Mouse (Mus musculus) hindbrain, embryonic 11.5 days (tissue): ENCODE measurements around the gene Eif4e2. TPM values are rescaled to one million over a fixed set of nuclear protein-coding genes. Genes with fewer than 3 reads are reported as not detected.

Experiments
- ATAC-seq: fragments of 200-750 bp; cut with Nextera tagmentation; 2 replicates; pipeline ENCODE4 v1.8.0; 2017; ENCODE audit warnings: mild to moderate bottlenecking, moderate TSS enrichment, moderate library complexity; ENCODE audit not compliant: low FRiP score
- DNase-seq: peaks from one replicate; pipeline ENCODE4 v3.0.0-alpha.2; 2015; ENCODE audit warnings: low spot score
- H3K27ac ChIP-seq: fragments of 300-500 bp; sonication (generic); 2 replicates; pipeline ENCODE4 v1.5.1; 2014; ENCODE audit warnings: mild to moderate bottlenecking, low read depth, low read length
- H3K27me3 ChIP-seq: fragments of 300-500 bp; sonication (generic); 2 replicates; pipeline ENCODE4 v1.6.1; 2014; ENCODE audit warnings: mild to moderate bottlenecking, low read length, moderate library complexity, mixed read lengths; ENCODE audit not compliant: control insufficient read depth, insufficient read depth
- H3K36me3 ChIP-seq: fragments of 300-500 bp; sonication (generic); 2 replicates; pipeline ENCODE4 v1.6.1; 2014; ENCODE audit warnings: mild to moderate bottlenecking, low read length, moderate library complexity, mixed read lengths; ENCODE audit not compliant: control insufficient read depth, insufficient read depth
- H3K4me1 ChIP-seq: fragments of 300-500 bp; sonication (generic); replicated peaks from 2 replicates; pipeline ENCODE4 v1.6.1; 2014; ENCODE audit warnings: low read length, mixed read lengths; ENCODE audit not compliant: control insufficient read depth, insufficient read depth
- H3K4me2 ChIP-seq: fragments of 300-500 bp; sonication (generic); replicated peaks from 2 replicates; pipeline ENCODE4 v1.6.1; 2014; ENCODE audit warnings: mild to moderate bottlenecking, low read depth, low read length
- H3K4me3 ChIP-seq: fragments of 300-500 bp; sonication (generic); 2 replicates; pipeline ENCODE4 v1.5.1; 2014; ENCODE audit warnings: low read depth, low read length
- H3K9ac ChIP-seq: fragments of 300-500 bp; sonication (generic); 2 replicates; pipeline ENCODE4 v1.6.1; 2014; ENCODE audit warnings: low read depth, low read length
- H3K9me3 ChIP-seq: fragments of 300-500 bp; sonication (generic); 2 replicates; pipeline ENCODE4 v1.6.1; 2016; ENCODE audit warnings: low read length; ENCODE audit not compliant: control insufficient read depth
- WGBS: fragments of 180-500 bp; shearing (Covaris S2); extraction: QIAGEN DNeasy Blood & Tissue Kit; methylation state at CpG from one replicate; pipeline ENCODE4 v1.1.7; 2014; 5-methylcytosine and 5-hydroxymethylcytosine counted together
- polyA plus RNA-seq: library from polyadenylated mRNA; unstranded; fragments of >200 nt; fragmentation: Nextera tagmentation; extraction: Ambion mirVana; gene quantifications from 2 replicates; pipeline ENCODE4 v1.2.1, GENCODE M21; 2014

Eif4e2 gene
- 132 and 134 TPM in 2 replicates for polyA plus RNA-seq

DNA sequence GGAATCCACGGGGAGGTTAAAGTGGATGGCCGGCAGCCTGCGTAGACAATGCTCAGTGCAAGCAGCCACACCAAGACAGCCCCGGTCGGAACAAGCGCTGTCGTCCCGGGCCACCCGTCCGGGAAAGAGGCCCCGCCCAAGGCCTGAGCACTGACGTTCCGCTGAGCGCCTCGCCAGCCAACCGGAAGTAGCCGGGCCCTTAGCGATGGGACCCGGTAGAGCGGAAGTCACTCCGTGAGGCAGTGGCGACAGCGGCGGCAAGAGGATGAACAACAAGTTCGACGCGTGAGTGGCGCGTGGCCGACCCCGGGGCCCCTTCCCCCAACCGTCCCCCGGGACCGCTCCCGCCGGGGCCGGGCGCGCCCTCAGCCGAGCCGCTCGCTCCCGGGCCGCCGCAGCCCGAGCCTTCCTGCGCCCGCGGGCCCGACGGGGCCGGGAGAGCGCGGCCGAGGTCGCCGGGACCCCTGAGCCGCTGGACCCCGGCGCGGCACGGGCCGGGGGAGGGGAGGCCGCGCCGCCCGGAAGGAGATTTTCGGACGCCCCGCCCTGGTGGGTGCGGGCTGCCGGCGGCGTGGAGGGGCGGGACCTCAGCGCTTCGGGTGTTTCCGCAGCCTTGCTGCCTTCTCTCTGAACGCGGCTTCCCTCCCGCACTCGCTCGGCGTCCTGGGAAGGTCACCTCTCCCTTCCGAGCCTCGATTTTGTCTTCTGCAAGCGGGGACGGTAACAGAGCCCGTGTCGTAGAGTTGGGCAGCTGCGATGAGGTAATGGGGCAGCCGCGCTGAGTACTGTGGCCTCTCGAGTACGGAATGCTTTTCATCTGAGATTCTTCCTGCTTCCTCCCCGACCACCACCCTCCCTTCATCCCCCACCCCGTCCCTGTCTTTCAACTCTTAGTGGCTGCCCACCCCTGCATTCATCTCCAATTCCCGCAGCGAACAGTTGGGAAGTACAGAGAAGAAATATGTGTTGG, at the start of gene Eif4e2:
Eif4e2 (plus strand) TSS at position 180 of the 970 bp plus-strand sequence.
- DNase-seq, result peak; percentile 96
- H3K4me3 ChIP-seq, result peak within 1 kb of the TSS; percentile 77
- WGBS, result 1% methylated on average over 66 of the region's 99 CpGs

DNA sequence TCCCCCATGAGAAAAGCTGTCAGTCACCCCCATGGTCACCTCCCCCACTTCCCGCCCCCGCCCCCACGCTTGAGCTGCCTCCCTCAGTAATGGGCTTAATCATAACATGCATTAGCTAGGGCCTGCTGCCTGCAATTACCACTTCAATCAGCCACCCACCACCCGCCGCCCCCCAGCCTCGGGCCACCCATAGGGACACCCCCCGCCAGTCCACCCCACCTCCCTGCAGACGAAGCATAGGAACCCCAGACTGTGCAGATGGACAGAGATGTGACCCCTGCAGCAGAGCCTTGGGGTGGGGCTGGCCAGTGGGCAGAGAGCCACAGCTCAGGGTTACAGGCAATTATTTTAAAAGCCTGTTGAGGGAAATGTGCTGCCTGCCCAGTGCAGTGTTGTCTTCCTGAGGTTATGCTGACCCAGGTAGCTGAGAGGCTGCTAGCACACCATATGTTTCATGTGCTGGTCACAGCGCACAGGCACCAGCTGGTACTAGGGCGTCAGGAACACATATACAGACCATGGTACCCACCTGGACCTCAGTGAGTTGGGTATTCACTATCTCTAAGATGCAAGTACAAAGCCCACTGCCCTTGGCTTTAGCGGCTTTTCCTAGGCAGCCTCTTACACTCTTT, 49.4 kb upstream of the Eif4e2 start:
- Histone ChIP-seq H3K27me3 (no peaks in the 10 kb centered on the region), H3K36me3 (no peaks in the 10 kb centered on the region), H3K4me3 (no peak overlapping the region), H3K9ac (no peak overlapping the region), H3K27ac (0 out of 2 replicates have a peak overlapping the region, but pooled peaks have one; percentile 17), H3K9me3 (no peaks in the 10 kb centered on the region), H3K4me1 (no peaks in the 10 kb centered on the region), H3K4me2 (no peak overlapping the region)
- WGBS, result 38% methylated on average over 11 of the region's 11 CpGs
- DNase-seq, result no peak
- peak; percentile 73 for ATAC-seq

More for the DNA sequence above, at the start of gene Eif4e2:
- peak within 1 kb of the TSS; percentile 95 for H3K9ac ChIP-seq
- H3K27me3 ChIP-seq, result no peaks in the 10 kb centered on the region
- ATAC-seq, result peak; percentile 98
- peaks cover 4% of the 10 kb centered on the region for H3K4me1 ChIP-seq
- H3K4me2 ChIP-seq, result peak within 1 kb of the TSS; percentile 65
- no peaks in the 10 kb centered on the region for H3K36me3 ChIP-seq
- no peaks in the 10 kb centered on the region for H3K9me3 ChIP-seq
- H3K27ac ChIP-seq, result peak within 1 kb of the TSS; percentile 99

DNA sequence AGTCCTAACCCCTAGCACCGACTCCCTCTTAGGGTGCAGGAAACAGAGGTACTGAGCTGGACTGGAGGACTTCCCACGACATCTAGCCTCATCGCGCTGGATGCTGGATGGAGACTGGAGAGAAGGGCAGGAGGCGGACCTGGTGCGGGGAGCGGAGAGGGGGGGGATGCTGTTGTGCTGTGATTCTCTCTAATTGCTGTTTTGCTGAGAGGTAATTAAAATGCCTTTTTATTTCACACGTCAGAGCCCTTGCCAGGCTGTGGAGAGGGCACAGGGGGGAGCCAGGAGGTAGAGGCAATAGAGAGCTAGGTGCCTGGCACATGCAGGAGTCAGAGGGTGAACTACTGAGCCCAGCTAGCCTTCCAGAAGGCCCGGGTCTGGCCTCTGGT, 48.9 kb upstream of the Eif4e2 start:
- Histone ChIP-seq H3K4me2 (no peak overlapping the region), H3K27me3 (no peaks in the 10 kb centered on the region), H3K9ac (no peak overlapping the region), H3K9me3 (no peaks in the 10 kb centered on the region), H3K4me1 (no peaks in the 10 kb centered on the region), H3K4me3 (no peak overlapping the region), H3K27ac (no peak overlapping the region), H3K36me3 (no peaks in the 10 kb centered on the region)
- DNase-seq, result no peak
- ATAC-seq, result no peak
- 47% methylated on average over 9 of the region's 9 CpGs for WGBS

DNA sequence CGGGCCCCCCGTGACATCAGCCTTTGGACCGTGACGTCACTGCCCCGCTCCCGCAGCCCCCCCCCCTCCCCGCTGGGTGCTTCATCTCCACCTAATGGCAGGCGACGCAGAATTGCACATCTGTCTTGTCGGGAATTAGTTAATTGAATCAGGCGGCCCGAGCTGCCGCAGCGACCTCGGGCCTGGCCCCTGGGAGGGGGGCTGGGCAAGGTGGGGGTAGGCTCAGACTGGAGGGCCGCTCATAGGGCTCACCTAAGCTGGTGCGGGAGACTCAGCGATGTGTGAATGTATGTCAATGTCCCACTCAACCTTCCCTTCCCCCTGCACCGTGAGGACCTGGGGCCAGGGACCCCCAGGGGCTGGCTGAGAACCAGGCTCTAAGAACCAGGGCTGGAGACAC, 43.3 kb upstream of the Eif4e2 start:
- ATAC-seq (peak; percentile 63), DNase-seq (peak; percentile 49)
- peak overlapping the region; percentile 66; the same call in 1 of the 2 replicates for H3K27ac ChIP-seq
- H3K4me1 ChIP-seq, result peaks cover 5% of the 10 kb centered on the region; the same call in 1 of the 2 replicates
- no peak overlapping the region for H3K9ac ChIP-seq
- 12% methylated on average over 19 of the region's 19 CpGs for WGBS
- H3K4me3 ChIP-seq, result no peak overlapping the region
- H3K36me3 ChIP-seq, result no peaks in the 10 kb centered on the region
- H3K9me3 ChIP-seq, result no peaks in the 10 kb centered on the region
- no peak overlapping the region for H3K4me2 ChIP-seq
- H3K27me3 ChIP-seq, result no peaks in the 10 kb centered on the region; the same call in 1 of the 2 replicates

DNA sequence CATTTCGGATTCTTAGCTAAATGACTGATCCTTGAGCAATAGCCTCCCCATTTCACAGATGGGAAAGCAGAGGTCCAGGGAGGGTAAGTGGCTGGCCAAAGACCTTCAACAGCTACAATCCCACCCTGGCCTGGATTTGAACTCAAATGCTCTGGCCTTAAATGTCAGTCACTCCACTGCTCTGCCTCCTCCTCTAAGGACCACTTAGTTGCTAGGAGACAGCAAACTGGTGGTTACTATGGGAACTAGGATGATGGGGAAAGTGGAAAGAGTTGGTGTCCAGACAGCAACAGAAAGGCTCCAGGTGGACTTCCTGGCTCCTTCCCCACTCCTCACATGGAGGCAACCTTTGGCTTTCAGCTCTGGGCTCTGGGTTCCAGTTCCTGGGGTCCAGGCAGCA, 42.4 kb upstream of the Eif4e2 start:
- H3K27ac ChIP-seq, result peak overlapping the region; percentile 63; the same call in 1 of the 2 replicates
- DNase-seq (no peak), ATAC-seq (no peak)
- H3K27me3 ChIP-seq, result no peaks in the 10 kb centered on the region; the same call in 1 of the 2 replicates
- no peak overlapping the region for H3K4me3 ChIP-seq
- no peak overlapping the region for H3K4me2 ChIP-seq
- H3K9ac ChIP-seq, result no peak overlapping the region
- WGBS, result 92% methylated on average over 1 of the region's 1 CpGs
- H3K4me1 ChIP-seq, result peaks cover 5% of the 10 kb centered on the region; the same call in 1 of the 2 replicates
- H3K36me3 ChIP-seq, result no peaks in the 10 kb centered on the region
- H3K9me3 ChIP-seq, result no peaks in the 10 kb centered on the region

DNA sequence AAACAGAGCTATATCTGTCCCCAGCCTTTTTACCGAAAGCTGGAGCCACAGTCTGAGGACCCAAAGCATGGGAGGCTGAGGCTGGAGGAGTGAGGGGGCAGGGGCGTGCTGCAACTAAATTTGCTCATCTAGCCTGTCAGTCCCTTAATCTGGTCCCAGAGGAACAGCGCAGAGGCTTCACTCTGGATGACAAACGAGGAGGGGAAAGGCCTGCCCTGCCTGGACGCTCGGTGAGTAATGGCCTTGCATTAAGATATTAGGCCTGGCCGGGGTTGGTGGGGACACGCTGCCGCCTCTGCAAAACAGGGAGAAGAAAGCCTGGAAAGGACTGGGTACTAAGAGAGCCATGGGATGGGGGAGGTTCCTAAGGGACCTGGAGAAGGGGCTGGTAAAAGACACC, 41.4 kb upstream of the Eif4e2 start:
- DNase-seq (peak; percentile 47), ATAC-seq (no peak)
- H3K4me1 ChIP-seq, result peaks cover 5% of the 10 kb centered on the region; the same call in 1 of the 2 replicates
- H3K27ac ChIP-seq, result peak overlapping the region; percentile 63
- H3K9me3 ChIP-seq, result no peaks in the 10 kb centered on the region
- H3K4me3 ChIP-seq, result no peak overlapping the region
- no peak overlapping the region for H3K4me2 ChIP-seq
- H3K9ac ChIP-seq, result no peak overlapping the region
- 47% methylated on average over 9 of the region's 9 CpGs for WGBS
- H3K27me3 ChIP-seq, result no peaks in the 10 kb centered on the region; the same call in 1 of the 2 replicates
- no peaks in the 10 kb centered on the region for H3K36me3 ChIP-seq

DNA sequence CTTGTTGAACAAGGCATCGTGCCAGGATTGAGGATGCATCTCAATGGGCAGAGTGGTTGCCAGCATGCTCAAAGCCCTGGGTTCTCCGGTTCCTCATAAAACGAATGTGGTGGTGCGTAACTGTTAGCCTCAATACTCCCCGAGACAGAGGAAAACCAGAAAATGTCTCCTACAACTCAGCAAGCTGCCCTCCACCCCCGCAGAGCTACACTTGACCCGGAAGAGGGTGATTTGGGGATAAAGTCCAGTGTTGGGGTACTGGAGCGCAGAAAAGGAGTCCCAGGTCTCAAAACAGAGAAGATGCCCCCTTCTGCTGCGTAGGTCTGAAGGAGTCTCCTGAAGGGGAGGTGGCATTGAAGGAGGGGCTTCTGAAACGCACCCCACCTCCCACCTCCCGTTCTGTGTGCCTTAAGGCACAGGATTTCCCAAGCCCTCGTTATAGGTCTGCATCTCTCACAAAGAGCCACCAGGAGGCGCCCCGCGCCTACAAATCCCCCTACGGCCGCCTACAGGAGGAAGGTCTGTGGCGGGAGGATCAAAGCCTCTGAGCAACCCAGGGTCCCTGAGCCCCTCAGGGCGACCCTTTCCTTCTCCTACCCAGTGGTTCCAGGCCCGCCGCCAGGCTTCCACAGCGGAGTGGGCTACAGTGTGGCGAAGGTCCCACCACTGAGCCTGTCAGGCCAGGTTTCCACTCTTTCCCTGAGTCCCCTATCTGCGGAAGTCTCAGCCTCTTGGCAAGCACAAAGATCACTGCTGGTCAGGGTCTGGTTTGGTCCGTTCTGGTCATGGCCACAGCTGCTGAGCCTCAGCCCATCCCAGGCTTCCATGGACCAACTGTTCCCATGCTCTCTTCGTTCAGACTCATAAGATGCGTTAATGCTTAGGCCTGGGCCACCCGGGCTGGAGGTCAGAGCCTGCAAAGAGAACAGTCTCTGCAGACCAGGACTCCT, 39.4 kb upstream of the Eif4e2 start:
- no peaks in the 10 kb centered on the region for H3K9me3 ChIP-seq
- no peak overlapping the region for H3K27ac ChIP-seq
- no peaks in the 10 kb centered on the region; the same call in 1 of the 2 replicates for H3K27me3 ChIP-seq
- H3K36me3 ChIP-seq, result no peaks in the 10 kb centered on the region
- ATAC-seq (no peak), DNase-seq (peak; percentile 88)
- 23% methylated on average over 28 of the region's 28 CpGs for WGBS
- H3K9ac ChIP-seq, result no peak overlapping the region
- H3K4me2 ChIP-seq, result no peak overlapping the region
- no peak overlapping the region for H3K4me3 ChIP-seq
- peaks cover 5% of the 10 kb centered on the region; the same call in 1 of the 2 replicates for H3K4me1 ChIP-seq

DNA sequence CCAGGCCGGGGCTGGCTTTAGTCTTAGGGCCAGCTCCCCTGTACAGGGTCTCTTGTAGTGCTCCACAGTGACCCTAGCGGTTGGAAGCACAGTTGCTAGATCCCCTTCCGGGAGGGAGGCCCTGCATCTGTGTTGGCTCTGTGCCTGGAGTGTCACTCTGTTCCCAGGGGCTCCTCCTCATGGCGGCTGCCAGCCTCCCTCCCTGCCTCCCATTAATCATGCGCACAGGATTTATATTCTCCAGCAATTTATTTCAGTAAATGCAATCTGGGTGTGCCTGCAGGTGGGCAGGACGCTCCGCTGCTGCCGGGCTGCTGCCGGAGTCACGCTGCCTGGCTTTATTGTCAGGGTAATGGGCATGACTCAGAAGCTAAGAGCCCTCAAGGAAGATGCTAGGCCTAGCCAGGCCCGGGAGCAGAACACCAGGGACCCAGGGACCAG, 37.8 kb upstream of the Eif4e2 start:
- no peak overlapping the region for H3K4me2 ChIP-seq
- H3K9ac ChIP-seq, result no peak overlapping the region
- H3K4me3 ChIP-seq, result no peak overlapping the region
- H3K27me3 ChIP-seq, result no peaks in the 10 kb centered on the region; the same call in 1 of the 2 replicates
- DNase-seq (peak; percentile 74), ATAC-seq (peak; percentile 88)
- WGBS, result 5% methylated on average over 11 of the region's 11 CpGs
- no peaks in the 10 kb centered on the region for H3K9me3 ChIP-seq
- no peaks in the 10 kb centered on the region for H3K36me3 ChIP-seq
- 0 out of 2 replicates have a peak overlapping the region, but pooled peaks have one; percentile 7 for H3K27ac ChIP-seq
- H3K4me1 ChIP-seq, result 0 out of 2 replicates have a peak, but pooled peaks cover 2% of the 10 kb centered on the region
